Mouse (Mus musculus): Measurements from ENCODE around the gene Tnfrsf22.

Gene Tnfrsf22

DNA sequence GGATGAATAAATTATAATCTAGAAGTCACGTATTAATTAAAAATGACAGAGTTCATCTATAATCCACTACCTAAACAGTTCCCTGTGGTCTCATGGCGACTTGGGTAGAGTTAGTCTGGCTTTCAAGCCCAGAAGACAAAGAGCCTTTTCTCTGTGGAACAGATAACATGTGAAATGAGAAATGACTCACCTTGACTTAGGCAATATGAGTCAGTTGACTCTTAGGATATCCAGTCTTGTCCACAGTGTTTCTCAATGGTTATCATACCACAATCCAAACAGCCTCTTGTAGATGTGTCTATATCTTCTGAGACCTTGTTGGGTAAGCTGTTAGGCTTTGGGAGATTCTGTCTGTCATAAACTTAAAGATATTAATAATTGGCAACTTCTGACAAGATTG, 18.0 kb downstream of the Tnfrsf22 start:
- DNase-seq (ENCODE audit: low spot score), result no peak

DNA sequence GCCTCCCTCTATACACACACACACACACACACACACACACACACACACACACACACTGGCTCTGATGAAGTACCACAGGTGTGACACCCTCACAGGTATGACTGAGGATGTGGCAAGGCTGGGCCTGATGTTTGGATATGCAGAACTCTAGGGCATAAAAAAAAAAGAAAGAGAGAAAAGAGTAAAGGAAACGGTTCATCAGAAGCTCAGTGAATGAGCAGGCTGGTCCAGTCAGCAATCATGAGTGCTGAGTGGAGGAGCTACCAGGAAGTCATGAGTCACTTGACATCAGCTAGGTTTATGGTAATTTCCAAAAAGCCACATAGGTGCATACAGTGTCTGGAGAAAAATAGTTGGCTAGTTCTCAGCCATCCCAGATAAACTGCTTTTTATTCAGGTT, 20.0 kb downstream of the Tnfrsf22 start:
- DNase-seq (ENCODE audit: low spot score), result no peak

DNA sequence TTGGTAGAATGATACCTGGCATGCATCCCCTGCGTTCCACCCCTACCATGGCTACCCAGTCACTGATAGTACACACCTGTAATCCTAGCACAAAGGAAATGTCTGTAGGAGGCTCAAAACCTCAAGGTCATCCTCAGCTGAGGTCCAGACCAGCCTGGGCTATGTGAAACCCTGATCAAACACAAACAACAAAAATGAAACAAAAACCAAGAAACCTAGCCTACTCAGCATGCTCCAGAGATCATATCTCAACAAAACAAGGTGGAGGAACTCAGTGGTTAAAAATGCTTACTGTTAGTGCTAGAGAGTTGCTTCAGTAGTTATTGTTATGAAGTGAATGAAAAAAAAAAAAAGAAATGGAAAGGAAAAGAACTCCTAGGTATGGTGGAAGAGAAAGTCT, 20.9 kb downstream of the Tnfrsf22 start, which contains the start of gene Tnfrsf26:
Gene Tnfrsf26, minus strand, starts transcription at position 183 of the 400 bp plus-strand sequence.
- DNase-seq (ENCODE audit: low spot score), result no peak

DNA sequence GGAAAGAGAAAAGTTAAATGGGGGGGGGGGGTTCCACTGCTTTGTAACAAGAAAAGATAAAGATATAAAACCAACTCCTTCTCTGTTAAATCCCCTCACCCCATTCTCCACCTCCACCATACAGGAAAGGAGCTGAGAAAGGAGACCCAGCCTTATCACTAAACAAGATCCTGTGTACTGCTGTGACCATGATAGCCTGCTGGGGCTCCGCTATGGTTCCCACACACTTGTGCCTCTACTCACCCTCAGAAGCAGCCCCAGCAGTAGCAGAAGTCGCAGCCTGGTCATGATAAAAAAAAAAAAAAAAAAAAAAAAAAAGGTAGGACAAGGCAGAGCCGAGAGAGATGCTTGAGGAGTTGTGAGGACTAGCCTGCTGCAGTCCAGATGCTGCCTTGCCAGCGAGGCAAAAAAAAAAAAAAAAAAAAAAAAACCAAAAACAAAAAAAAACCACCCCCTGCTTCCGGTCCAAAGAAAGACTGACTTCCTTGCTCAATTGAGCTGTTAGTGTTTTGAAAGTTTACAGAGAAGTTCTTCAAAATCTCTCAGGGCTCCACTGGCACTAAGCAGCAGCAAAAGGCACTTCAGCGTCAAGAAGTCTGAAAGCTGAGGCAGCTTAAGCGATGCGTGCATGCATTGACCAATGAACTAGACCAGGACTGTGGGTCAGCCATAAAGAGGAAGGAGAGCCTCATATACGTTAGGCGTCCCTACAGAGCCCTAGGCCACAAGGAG, 21.7 kb downstream of the Tnfrsf22 start:
- DNase-seq (ENCODE audit: low spot score), result no peak

DNA sequence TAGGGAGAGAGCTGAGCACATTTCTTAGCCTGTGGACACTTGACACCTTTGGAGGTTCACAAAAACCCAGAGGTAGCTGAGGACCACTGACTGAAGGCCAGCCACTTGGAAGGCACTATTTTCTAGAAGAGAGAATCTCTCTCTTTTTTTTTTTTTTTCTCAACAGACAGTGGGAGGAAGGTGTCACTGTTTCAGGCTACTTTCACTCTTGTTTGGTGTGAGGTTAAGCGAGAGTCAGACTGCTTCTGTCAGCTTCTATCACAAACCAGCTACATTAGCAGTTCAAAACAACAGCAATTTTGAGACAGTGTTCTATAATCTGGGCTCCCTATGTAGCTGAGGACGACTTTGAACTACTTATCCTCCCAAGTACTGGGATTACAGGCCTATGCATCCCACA, 23.3 kb downstream of the Tnfrsf22 start:
- no peak for DNase-seq (ENCODE audit: low spot score)

DNA sequence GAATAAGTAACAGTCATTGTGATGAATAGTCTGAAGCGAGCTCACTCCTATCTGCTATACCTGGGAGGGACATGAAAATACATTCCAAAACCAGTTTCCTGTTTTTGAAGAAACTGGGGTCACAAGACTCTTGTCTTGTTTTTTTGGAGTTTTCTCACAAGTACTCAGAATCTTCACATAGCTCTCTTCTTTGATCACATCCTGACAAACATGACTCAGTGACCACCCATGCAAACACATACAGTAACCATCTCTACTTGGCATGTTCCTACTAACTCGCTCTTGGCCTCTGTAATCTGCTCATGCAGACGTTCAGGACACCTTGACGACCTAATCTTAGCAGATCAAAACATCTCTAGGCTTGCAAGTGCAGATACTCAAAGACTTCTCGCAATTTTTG, 24.3 kb downstream of the Tnfrsf22 start:
- no peak for DNase-seq (ENCODE audit: low spot score)

DNA sequence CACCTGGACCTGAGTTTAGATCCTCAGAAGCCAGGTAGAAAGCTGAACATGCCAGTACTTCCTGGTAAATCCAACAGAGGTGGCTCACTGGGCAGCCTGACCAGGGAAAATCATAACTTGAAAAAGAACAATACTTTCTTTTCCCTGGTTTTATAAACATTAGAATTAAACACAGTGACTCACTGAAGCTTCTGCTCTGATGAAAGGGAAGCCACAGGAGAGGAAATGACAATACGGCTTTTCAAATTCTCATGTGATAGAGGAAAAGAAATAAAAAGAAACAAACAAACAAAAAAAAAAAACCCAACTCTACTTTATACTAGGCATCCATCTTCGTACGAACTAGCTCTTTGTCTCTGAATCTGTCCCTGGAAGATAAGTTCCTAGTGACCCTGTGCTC, 24.9 kb downstream of the Tnfrsf22 start:
- DNase-seq (ENCODE audit: low spot score), result no peak

DNA sequence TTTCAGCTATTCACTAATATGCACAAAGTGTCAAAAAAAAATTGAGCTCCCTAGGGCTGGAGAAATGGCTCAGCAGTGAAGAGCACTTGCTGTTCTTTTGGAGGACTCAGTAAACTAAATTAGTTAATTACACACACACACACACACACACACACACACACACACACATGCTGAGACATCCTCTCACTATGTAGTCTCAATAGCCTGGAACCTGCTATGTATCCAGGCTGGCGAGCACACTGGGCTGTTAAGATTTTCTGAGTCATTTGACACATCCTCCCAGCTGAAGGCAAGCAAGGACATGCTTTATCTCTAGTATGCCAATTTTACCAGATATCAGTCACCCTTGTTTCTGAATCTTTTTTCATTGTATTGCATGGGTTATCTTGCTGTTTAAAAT, 28.5 kb downstream of the Tnfrsf22 start:
- no peak for DNase-seq (ENCODE audit: low spot score)

DNA sequence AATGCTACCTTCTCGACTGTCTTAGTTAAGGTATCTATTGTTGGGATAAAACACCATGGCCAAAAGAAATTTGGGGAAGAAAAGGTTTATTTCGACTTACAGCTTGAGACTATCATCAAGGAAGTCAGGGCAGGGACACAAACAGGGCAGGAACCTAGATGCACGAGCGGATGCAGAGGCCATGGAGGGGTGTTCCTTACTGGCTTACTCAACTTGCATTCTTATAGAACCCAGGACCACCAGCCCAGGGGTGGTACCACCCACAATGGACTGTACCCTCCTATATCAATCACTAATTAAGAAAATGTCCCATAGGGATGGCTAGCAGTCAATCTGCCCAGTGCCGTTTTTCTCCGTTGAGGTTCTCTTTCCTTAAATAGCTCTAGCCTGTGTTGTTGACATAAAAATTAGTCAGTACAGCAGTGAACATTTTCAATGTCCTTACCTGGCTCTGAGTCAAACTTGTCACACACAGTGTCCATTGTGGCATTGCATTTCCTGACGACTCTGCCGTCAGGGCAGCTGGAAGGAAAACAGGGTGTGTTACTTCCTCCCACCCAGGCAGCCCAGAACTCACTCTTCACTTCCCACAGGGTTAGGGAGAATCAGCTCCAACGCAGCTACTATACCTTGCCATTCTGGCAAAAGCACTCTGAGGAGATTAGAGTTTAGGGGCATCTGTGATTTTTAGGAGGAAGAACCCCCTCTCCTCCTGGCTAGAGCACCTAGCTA, 34.9 kb downstream of the Tnfrsf22 start:
- no peak for DNase-seq (ENCODE audit: low spot score)

DNA sequence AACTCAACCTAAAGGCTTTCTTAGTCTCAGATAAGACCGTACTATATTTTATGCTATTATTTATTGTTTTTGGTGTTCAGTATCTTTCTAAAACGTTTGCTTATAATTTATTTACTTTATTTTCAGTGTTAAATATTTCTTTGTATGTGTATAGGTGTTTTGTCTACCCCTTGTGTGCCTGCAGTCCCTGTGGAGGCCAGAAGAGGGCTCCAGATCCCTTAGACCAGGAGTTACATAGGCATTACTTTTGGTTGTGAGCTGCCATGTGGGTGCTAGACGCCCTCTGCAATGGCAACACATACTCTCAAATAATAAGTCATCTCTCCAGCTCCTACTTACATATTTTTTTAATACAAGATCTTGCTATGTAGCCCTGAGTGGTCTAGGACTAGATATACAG, 37.2 kb downstream of the Tnfrsf22 start:
- no peak for DNase-seq (ENCODE audit: low spot score)

DNA sequence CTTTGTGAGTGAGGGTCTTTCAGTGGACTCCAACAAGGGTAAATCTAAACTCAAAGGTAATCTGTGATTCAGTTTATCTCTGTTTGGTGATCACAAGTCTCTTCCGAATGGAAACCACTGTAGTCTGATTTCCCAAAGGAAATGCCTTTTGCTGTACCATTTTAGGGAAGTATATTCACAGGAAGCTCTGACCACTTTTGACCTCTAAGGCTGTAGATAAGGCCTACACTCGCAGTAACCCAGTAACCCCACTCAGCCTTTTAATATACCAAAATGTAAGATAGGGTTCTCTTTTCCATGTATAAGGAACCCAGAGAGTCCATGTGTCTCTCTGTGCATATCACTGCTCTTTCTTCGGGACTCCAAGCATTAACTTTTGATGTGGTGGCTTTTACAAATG, 44.1 kb downstream of the Tnfrsf22 start:
- no peak for DNase-seq (ENCODE audit: low spot score)

DNA sequence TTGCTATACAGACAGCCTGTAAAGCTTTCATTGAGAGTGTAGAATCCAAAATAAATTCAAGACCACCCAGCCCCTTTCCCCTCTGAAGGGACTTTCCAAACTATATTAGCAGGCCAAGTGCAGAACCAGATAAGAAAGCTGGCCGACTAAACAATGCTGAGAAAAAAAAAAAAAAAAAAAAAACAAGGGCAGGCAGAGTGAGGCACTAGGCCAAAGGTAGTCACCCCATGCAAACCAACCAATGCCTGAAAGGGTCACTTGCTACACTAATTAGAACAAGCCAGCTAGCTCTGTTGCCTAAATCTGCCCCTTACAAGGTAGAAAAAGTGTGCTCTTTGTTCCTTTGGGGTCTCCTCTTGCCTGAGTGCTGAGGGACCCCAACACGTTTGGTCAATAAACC, 44.6 kb downstream of the Tnfrsf22 start:
- peak; percentile 36 for DNase-seq (ENCODE audit: low spot score)

DNA sequence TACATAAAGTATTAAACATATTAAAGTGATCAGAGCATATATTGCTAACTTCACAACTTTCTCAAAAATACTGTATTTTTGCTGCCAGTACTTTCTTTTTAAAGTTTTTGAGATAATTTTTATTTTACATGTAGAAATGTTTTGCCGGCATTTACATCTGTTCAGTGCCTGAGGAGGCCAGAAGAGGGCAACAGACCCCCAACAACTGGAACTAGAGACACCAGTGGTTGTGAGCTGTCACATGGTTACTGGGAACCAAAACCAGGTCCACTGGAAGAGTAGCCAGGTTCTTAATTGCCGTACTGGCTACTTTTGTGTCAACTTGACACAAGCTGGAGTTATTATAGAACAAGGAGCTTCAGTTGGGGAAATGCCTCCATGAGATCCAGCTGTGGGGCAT, 47.8 kb downstream of the Tnfrsf22 start:
- peak; percentile 6 for DNase-seq (ENCODE audit: low spot score)

DNA sequence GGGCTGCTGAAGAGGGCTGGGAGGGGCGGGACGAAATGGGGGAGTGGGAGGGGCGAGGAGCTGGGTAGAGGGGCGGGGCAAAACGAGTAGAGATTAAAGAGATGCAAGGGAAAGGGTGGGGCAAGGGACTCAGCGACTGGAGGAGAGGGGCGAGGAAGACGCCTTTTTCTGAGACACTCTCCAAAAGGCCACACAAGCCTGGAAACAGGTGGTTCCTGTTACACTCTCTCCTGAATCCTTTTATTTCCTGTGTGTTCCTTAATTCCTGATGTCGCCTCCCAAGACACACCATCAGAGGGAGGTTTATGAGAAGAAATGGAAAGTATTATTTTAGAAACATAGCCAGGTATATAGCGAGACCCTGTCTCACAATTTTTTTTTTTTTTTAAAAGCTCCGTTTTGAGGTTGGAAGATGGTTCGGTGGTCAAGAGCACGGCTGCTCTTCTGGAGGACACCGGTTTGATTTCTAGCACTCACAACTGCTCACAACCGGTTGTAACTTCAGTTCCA, 49.2 kb downstream of the Tnfrsf22 start:
- DNase-seq (ENCODE audit: low spot score), result no peak

DNA sequence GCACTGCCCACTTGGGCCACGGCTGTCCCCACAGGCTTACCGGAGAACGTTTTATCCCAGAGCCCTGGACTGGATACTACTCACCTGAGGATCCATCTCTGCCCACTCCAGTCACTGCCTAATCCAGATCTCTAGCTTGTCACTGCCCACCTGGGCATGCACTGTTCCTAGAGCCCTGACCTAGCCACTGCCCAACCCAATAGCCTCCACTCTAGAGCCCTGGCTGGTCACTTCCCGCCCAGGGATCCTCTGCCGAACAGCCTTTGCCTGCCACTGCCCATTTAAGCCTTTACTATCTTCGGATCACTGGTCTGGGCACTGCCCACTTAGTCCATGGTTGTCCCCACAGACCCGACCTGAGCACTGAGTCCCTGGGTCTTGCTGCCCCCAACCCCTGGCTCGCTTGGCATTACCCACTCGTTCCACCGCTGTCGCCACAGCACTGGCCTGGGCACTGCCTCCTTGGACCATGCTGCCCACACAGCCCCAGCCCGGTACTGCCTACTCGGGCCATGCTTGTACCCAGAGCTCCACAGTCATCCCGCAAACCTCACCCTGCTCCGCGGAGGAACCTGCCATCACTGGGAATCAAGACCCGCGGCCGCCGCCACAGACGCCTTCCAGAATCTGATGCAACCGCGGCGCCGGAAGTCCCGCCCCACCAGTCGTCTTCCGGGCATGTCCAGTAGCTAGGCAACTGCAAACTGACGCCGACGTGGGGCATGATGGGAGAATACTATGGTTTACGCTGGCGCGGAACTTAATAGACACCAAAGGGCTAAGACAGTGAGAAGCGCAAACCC, 49.8 kb downstream of the Tnfrsf22 start, which contains the start of gene Cars:
Gene Cars, minus strand, starts transcription at position 663 of the 803 bp plus-strand sequence.
- DNase-seq (ENCODE audit: low spot score), result peak; percentile 93

DNA sequence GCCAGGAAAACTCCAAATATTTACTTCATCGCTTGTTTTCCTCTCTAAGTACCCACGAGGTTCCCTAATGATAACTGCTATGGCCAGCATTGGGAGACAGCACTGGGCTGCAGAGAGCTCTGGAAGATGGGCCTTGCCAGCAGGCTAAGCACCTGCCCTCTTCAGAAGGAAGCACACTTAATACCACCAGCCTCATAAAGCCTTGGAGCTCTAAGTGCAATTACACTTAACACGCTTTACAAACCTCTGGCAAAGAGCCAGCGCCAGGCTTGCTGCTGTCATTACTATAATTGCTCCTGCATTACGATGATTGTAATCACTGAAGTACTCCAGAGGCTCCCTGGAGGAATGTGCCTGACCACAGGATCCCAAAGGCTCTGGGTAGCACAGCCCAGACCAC, 54.6 kb downstream of the Tnfrsf22 start:
- no peak for DNase-seq (ENCODE audit: low spot score)

DNA sequence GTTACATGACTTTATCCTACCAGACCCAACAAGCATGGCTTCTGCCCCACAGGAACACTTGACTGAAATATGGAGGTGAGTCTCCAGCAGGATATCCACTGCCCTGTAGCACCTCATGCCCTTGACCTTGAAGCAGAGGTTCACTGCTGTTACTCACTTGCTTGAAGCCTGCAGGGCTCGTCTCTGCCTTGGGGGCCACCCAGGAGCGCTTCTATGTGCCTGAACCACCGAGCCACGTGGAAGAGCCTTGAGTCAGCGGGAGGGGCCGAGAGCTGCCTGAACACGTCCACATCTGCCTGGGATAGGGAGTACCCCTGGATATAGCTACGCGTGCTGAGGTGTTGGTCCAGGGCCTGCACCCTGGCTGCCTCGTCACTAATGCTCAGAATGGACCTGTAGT, 57.2 kb downstream of the Tnfrsf22 start:
- DNase-seq (ENCODE audit: low spot score), result no peak

DNA sequence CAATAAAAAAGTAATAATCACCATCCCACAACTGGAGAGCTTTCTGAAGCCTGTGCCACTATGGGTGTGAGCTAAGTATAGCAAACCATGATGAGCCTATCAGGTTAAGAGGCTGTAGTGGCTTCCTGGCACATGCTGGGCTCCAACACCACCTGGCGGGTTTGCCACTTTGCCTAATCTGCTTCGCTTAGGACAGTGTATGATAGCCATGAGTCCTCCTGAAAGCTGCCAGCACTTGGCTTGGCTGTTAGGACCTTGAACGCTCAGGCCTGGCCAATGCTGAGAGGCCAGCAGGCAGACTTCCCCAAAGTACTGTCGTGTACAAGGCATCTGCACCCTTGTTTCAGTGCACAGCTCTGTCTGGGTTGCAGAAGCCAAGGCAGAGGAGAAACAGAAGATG, 61.5 kb downstream of the Tnfrsf22 start:
- no peak for DNase-seq (ENCODE audit: low spot score)

DNA sequence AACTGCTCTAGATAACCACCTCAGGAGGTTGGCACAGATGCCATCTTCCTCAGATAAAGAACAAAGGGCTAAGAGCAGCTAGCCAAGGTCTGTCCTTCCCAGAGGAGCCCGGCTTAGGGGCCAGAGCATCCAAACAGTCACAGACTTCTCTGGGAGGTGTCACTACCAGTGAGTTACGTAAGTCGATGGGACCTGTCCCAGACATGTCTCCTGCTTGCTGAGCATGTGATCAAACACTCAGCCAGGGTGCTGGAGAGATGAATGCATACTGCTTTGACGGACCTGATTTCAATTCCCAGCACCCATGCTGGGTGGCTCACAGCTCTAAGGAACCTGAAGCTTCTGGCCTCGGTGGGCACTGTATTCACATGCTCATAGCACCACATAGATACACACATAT, 61.9 kb downstream of the Tnfrsf22 start:
- DNase-seq (ENCODE audit: low spot score), result no peak
